Mouse (Mus musculus) forebrain, embryonic 10.5 days (tissue): Measurements from ENCODE around the gene Wsb2. TPM values are rescaled to one million over a fixed set of nuclear protein-coding genes. Genes with fewer than 3 reads are reported as not detected.
"Not testable (repeated sequence)": the region's sequence is repeated elsewhere in the genome, so short reads cannot be mapped to it uniquely, and the experiment has no call there.

Experiments used
- DNase-seq: peaks from one replicate; pipeline ENCODE4 v3.0.0-alpha.2; 2017; ENCODE audit warnings: low spot score; ENCODE audit errors: extremely low spot score
- H3K27ac ChIP-seq: fragments of 300-500 bp; sonication (generic); 2 replicates; pipeline ENCODE4 v1.5.1; 2016; ENCODE audit warnings: mild to moderate bottlenecking
- H3K27me3 ChIP-seq: fragments of 300-500 bp; sonication (generic); 2 replicates; pipeline ENCODE4 v1.6.1; 2016; ENCODE audit warnings: mild to moderate bottlenecking; ENCODE audit not compliant: poor library complexity, severe bottlenecking
- H3K36me3 ChIP-seq: fragments of 300-500 bp; sonication (generic); replicated peaks from 2 replicates; pipeline ENCODE4 v1.6.1; 2016; ENCODE audit warnings: mild to moderate bottlenecking, moderate library complexity
- H3K4me1 ChIP-seq: fragments of 300-500 bp; sonication (generic); 2 replicates; pipeline ENCODE4 v1.6.1; 2016
- H3K4me3 ChIP-seq: fragments of 300-500 bp; sonication (generic); 2 replicates; pipeline ENCODE4 v1.5.1; 2016; ENCODE audit warnings: mild to moderate bottlenecking, moderate library complexity
- H3K9me3 ChIP-seq: fragments of 300-500 bp; sonication (generic); 2 replicates; pipeline ENCODE4 v1.6.1; 2016; ENCODE audit warnings: mild to moderate bottlenecking, moderate library complexity
- WGBS: fragments of 180-500 bp; shearing (Covaris S2); methylation state at CpG from one replicate; pipeline ENCODE4 v1.1.7; 2016; 5-methylcytosine and 5-hydroxymethylcytosine counted together
- polyA plus RNA-seq: library from polyadenylated mRNA; unstranded; fragments of >200 nt; fragmentation: Nextera tagmentation; extraction: Ambion mirVana; gene quantifications from 2 replicates; pipeline ENCODE4 v1.2.1, GENCODE M21; 2016

The Wsb2 gene
- polyA plus RNA-seq, 1 experiment from 2014 or later, result 45.4 TPM

DNA sequence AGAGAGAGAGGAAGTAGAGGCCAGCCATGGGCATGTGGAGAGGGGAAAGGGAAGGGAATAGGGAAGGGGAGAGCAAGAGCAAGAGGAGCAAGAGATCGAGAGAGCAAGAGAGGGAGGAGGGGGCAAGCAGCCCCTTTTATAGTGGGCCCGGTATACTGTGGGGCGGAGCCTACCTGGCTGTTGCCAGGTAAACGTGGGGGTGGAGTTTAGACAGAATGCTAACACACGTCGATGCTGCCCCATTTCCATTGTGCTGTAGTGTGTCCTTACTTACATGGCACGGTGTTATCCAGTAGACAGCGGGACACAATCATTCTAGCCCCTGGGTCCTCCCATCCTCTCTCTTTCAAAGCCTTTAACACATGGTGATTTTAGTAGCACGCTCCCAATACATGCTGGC lies 42.2 kb downstream of the Wsb2 start:
- 83% methylated on average over 9 of the region's 9 CpGs for WGBS
- no peaks in the 10 kb centered on the region for H3K27me3 ChIP-seq
- no peak overlapping the region for H3K27ac ChIP-seq
- no peak for DNase-seq
- H3K36me3 ChIP-seq, result no peaks in the 10 kb centered on the region
- H3K9me3 ChIP-seq, result no peaks in the 10 kb centered on the region
- no peak overlapping the region for H3K4me3 ChIP-seq
- H3K4me1 ChIP-seq, result peaks cover 17% of the 10 kb centered on the region

GRCm38 (mm10) chr5:117403609-117404008 lies 46.5 kb downstream of the Wsb2 start:
- H3K4me1 ChIP-seq, result no peaks in the 10 kb centered on the region
- no peak for DNase-seq
- WGBS, result 86% methylated on average over 8 of the region's 8 CpGs
- H3K27ac ChIP-seq, result no peak overlapping the region
- H3K36me3 ChIP-seq, result no peaks in the 10 kb centered on the region
- H3K9me3 ChIP-seq, result no peaks in the 10 kb centered on the region
- no peak overlapping the region for H3K4me3 ChIP-seq
- H3K27me3 ChIP-seq, result no peaks in the 10 kb centered on the region

- not testable (repeated sequence) for H3K4me1 ChIP-seq, H3K27ac ChIP-seq, H3K9me3 ChIP-seq, H3K36me3 ChIP-seq, H3K27me3 ChIP-seq, H3K4me3 ChIP-seq, DNase-seq
- WGBS, result 94% methylated on average over 2 of the region's 2 CpGs
Observed at GRCm38 (mm10) chr5:117404671-117405070, 47.6 kb downstream of the Wsb2 start.

DNA sequence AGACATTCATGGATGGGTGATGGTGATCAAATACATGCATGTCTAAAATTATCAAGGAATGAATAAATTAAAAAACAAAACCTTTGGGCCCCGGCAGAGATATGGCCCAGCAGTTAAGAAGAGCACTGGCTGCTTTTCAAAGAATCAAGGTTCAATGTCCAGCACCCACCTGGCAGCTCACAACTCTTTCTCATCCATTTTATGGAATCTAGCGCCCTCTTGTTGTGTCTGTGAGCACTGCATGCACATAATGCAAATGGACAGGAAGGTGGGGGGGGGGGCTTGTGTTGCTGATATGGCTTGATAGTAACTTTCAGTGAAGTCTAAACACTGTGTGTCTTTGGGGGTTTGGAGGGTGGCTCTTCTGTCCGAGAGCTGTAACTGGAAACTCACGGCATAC lies 51.1 kb downstream of the Wsb2 start:
- 72% methylated on average over 4 of the region's 4 CpGs for WGBS

DNA sequence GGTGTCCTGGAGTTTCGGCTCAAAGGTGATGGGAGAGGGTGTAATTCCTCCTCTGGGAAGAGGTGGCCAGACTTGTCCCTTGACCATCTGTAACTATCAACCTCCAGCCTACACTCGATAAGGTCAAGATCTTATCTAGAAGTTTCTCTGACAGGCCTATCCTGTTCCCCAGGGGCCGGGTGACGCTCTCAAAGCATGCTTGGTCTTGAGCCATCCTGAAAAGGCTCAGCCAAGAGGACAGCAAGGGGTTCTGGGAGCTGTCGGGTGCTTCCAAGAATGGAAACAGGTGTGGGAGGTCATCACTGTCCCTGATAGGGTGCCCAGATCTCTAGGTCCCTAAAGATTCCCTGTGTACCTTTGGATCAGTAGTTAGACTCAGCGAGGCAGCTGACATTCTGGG lies 52.3 kb downstream of the Wsb2 start:
- no peak for DNase-seq
- no peaks in the 10 kb centered on the region for H3K9me3 ChIP-seq

More for the DNA sequence above, 51.1 kb downstream of the Wsb2 start:
- Histone ChIP-seq H3K9me3 (no peaks in the 10 kb centered on the region), H3K4me1 (peaks cover 5% of the 10 kb centered on the region), H3K4me3 (no peak overlapping the region), H3K27ac (no peak overlapping the region), H3K36me3 (no peaks in the 10 kb centered on the region), H3K27me3 (peaks cover 44% of the 10 kb centered on the region)
- no peak for DNase-seq

DNA sequence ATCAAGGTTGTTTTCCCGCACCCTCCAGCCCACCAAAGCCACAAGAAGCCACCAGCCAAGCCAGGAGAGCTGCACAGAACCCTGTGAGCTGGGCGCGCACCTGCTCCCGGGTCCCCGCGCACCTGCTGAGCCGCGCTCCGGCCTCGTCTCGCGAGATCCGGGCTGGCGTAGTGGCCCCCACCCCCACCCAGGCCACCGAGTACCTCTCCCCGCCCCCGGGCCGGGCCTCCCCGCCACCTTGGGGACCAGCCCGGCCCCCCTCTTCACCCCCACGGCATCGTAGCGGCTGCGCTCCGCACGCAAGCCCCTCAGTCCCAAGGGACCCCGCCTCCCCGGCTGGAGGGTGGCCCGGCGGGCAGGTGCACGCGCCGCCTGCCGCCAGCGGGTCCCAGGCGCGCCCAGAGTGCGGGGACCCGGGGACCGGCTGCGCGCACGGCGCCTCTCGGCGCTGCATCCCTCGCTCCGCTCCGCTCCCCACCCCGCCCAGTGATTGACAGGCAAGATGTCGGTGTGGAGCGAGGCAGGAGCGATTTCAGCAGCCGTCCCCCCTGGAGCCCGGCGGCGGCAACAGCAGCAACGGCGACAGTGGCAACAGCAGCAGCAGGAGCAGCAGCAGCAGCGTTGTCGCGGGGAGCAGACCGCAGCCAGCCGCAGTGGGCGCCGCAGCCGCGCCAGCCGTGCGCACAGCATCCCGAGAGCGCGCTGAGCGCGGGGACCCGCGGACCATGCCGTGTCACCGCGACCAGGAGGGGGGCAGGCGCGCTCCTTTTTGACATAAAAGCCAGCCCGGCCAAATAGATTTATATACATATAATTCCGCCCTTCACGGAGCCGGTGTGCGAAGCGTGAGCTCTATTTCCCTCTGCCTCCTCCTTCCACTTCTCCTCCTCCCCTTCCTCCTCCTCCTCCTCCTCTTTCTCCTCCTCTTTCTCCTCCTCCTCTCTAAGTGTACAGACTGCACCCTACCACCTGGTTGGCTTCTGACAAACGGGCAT lies 56.7 kb downstream of the Wsb2 start, which contains the start of gene Ksr2:
Gene Ksr2, plus strand, starts transcription at position 494 of the 995 bp plus-strand sequence.
- peaks cover 85% of the 10 kb centered on the region for H3K27me3 ChIP-seq
- peaks cover 24% of the 10 kb centered on the region for H3K4me1 ChIP-seq
- H3K4me3 ChIP-seq, result peak within 1 kb of the TSS; percentile 81
- under 1% methylated on average over 83 of the region's 89 CpGs for WGBS
- DNase-seq, result peak; percentile 78
- peak within 1 kb of the TSS; percentile 91 for H3K27ac ChIP-seq
- no peaks in the 10 kb centered on the region for H3K36me3 ChIP-seq
- no peaks in the 10 kb centered on the region for H3K9me3 ChIP-seq

More for the DNA sequence above, 52.3 kb downstream of the Wsb2 start:
- 77% methylated on average over 6 of the region's 6 CpGs for WGBS
- peaks cover 16% of the 10 kb centered on the region for H3K4me1 ChIP-seq
- H3K27me3 ChIP-seq, result peaks cover 55% of the 10 kb centered on the region
- H3K4me3 ChIP-seq, result no peak overlapping the region
- H3K36me3 ChIP-seq, result no peaks in the 10 kb centered on the region
- no peak overlapping the region for H3K27ac ChIP-seq

GRCm38 (mm10) chr5:117414611-117415010 lies 57.5 kb downstream of the Wsb2 start:
- Histone ChIP-seq H3K9me3 (no peaks in the 10 kb centered on the region), H3K27me3 (peaks cover 77% of the 10 kb centered on the region), H3K4me1 (peaks cover 24% of the 10 kb centered on the region), H3K4me3 (peak overlapping the region; percentile 81), H3K27ac (peak overlapping the region; percentile 91; the same call in 1 of the 2 replicates), H3K36me3 (no peaks in the 10 kb centered on the region)
- whole genome bisulfite sequencing, result 0% methylated on average over 10 of the region's 10 CpGs
- peak; percentile 16 for DNase-seq

DNA sequence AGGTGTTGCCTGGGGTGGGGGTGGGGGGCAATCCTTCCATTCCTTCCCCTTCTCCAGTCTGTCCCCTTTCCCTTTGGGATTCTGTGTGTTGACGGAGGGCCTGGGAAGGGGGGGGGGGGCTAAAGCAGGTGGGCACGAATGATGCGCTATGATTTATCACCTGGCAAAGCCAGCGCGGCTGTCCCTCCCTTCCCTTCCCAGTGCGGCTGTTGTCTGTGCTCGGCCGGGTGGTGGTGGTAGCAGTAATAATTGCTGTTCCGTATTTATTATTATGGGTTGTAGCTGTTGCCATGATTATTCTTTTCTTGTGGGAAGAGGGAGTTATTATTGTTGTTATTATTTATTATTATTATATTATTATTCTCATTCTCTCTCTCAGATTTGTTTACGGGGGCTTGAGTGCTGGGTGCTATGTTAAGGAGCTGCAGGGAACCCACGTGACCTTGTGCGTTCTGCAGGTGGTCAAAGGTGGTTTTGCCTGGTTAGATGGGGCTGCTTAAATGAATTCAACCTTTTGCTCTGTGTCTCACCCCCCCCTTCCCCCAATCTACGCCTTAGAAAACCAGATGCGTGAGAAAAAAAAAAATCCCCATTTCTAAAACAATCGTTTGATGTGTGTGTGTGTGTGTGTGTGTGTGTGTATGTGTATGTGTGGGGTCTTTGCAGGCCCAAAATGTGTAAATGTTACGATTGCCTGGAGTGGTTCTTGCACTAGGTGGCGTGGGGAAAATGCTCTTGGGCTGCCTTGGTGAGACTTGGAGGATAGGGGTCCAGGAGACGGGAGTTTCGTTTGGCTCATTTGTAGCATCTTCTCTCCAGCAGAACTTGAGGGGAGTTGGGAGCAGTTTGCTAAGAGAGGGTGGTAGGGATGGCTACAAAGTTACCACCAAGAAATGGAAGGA lies 58.2 kb downstream of the Wsb2 start:
- Histone ChIP-seq H3K27me3 (peaks cover 71% of the 10 kb centered on the region), H3K27ac (no peak overlapping the region), H3K4me3 (peak overlapping the region; percentile 81), H3K4me1 (peaks cover 24% of the 10 kb centered on the region), H3K9me3 (no peaks in the 10 kb centered on the region), H3K36me3 (no peaks in the 10 kb centered on the region)
- no peak for DNase-seq
- 25% methylated on average over 19 of the region's 19 CpGs for WGBS

DNA sequence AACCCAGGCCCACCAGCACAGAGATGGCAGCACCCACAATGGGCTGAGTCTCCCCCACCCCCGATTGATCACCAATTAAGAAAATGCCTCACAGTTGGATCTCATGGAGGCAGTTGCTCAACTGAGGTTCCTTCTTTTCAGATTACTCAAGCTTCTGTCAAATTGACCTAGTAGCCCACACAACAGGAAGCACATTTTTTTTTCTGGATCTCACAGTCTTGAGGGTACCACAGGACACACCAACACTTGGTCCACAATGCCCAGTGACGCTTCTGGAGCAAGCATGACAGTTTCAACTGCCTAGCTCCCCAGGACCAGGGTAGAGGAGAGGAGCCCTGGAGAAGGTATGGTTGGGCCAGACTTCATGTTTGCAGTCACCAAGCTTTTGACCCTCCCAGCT lies 60.3 kb downstream of the Wsb2 start:
- peaks cover 24% of the 10 kb centered on the region for H3K4me1 ChIP-seq
- no peak overlapping the region for H3K4me3 ChIP-seq
- peaks cover 49% of the 10 kb centered on the region for H3K27me3 ChIP-seq
- WGBS, result 72% methylated on average over 2 of the region's 2 CpGs
- no peak overlapping the region for H3K27ac ChIP-seq
- no peak for DNase-seq
- H3K9me3 ChIP-seq, result no peaks in the 10 kb centered on the region
- no peaks in the 10 kb centered on the region for H3K36me3 ChIP-seq

Other genes with a start within 250 kb of the Wsb2 start
- gene Suds3, start 241.2 kb upstream of the Wsb2 start, polyA plus RNA-seq, result 78.5 and 81.4 TPM in 2 replicates
- gene Taok3, start 237.2 kb upstream of the Wsb2 start, polyA plus RNA-seq, result 9.3 and 9.4 TPM in 2 replicates
- 966 and 1,001 TPM in 2 replicates for gene Pebp1, start 69.7 kb upstream of the Wsb2 start, polyA plus RNA-seq
- 3.4 and 4.3 TPM in 2 replicates for gene Vsig10, start 38.2 kb upstream of the Wsb2 start, polyA plus RNA-seq
- gene Rfc5, start 31.7 kb downstream of the Wsb2 start, polyA plus RNA-seq, result 155 TPM in 2 replicates
- 0.26 and 0.40 TPM in 2 replicates for gene Ksr2, start 56.7 kb downstream of the Wsb2 start, polyA plus RNA-seq